21 mouse cellular contexts compared by ENCODE assay signal in the genomic region with DNA sequence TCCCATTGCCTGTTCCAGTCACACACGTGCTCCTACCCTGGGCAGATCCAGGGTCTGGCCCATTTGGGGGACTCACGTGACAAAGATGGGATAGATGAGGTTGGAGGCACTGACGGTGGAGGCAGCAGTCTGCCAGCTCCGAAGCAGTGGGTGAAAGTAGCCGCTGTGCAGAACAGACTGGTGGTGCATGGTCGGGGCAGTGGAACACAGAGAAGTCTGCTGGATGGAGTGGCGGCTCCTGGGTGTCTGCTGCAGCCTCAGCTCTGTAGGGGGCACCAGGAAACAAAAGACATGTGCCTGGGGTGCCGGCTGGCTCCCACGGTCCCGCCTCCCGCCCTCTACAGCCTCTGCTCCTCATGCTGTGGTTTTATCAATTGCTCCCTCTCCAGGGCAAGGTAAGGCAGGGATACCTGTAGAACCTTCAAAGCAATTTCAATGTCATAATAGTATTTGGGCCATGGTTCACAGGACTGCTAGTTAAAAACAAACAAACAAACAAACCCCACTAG. TPM values are rescaled to one million over a fixed set of nuclear protein-coding genes. Genes with fewer than 3 reads are reported as not detected.
DNase-seq lines count a peak whose midpoint lies in the region; ATAC-seq and TF ChIP-seq lines count a peak whose summit lies in the region.
"Had no signal": no experiment of that assay in that cellular context is flagged by ENCODE, and none has a peak within 500 bp of the region (broad histone marks: within the 10 kb centered on the region; RNA-seq: fewer than 3 reads in every experiment).

No protein-coding gene starts in this region.

- 0 out of 2 replicates have a peak overlapping the region, but pooled peaks have one; percentile 15 for H3K4me2 ChIP-seq in heart, embryonic 12.5 days
- peak overlapping the region; percentile 87 for H3K4me2 ChIP-seq in liver, embryonic 14.5 days (ENCODE audit: low read depth)
- H3K4me2 ChIP-seq: midbrain, embryonic 13.5 days; neural tube, embryonic 15.5 days had no signal

- no peak for ATAC-seq in heart, embryonic 12.5 days (ENCODE audit: insufficient number of reproducible peaks, low FRiP score)
- no peak for ATAC-seq in liver, embryonic 14.5 days (ENCODE audit: insufficient read depth)
- ATAC-seq: hindbrain, embryonic 16.5 days; lung, postnatal 0 days; midbrain, embryonic 13.5 days; Patski had no signal

- no peak overlapping the region for H3K4me3 ChIP-seq in heart, embryonic 12.5 days
- H3K4me3 ChIP-seq in liver, embryonic 14.5 days (ENCODE audit: insufficient read depth in 1 of 2, low read depth in 2 of 2, low read length in 2 of 2): peak overlapping the region; percentile 45 to 98
- H3K4me3 ChIP-seq: midbrain, embryonic 13.5 days; myocyte; neural tube, embryonic 15.5 days had no signal

- H3K4me1 ChIP-seq in heart, embryonic 12.5 days (replicated peaks): peaks cover 46% of the 10 kb centered on the region
- peaks cover 20 to 49% of the 10 kb centered on the region in 2 experiments for H3K4me1 ChIP-seq in liver, embryonic 14.5 days (replicated peaks; ENCODE audit: control insufficient read depth in 2 of 2, insufficient read depth in 2 of 2, low read length in 1 of 2)

- no peak overlapping the region for H3K27ac ChIP-seq in heart, embryonic 12.5 days (ENCODE audit: poor library complexity, severe bottlenecking)
- H3K27ac ChIP-seq in liver, embryonic 14.5 days: peak overlapping the region; percentile 28
- H3K27ac ChIP-seq: midbrain, embryonic 13.5 days; neural tube, embryonic 15.5 days had no signal

- no peak for TF ChIP-seq EP300 in liver, embryonic 14.5 days (IDR thresholded peaks at IDR 0.05; ENCODE audit: low read depth)

- TF ChIP-seq CTCF in liver, embryonic 14.5 days (IDR thresholded peaks at IDR 0.05; ENCODE audit: low read depth): peak; percentile 24; the same call in 1 of the 2 replicates

- H3K36me3 ChIP-seq in heart, embryonic 12.5 days: peaks cover 49% of the 10 kb centered on the region
- peaks cover 67% of the 10 kb centered on the region for H3K36me3 ChIP-seq in liver, embryonic 14.5 days (replicated peaks; ENCODE audit: control insufficient read depth, insufficient read depth, low read depth)

- intact Hi-C loops in left cerebral cortex, postnatal 10 days (cut with DNase I): no loop called here

- no peaks in the 10 kb centered on the region for H3K9me3 ChIP-seq in heart, embryonic 12.5 days (replicated peaks)
- H3K9me3 ChIP-seq in liver, embryonic 14.5 days (ENCODE audit: control insufficient read depth, low read length): no peaks in the 10 kb centered on the region
- H3K9me3 ChIP-seq: midbrain, embryonic 13.5 days; neural tube, embryonic 15.5 days had no signal

- 0 out of 2 replicates have a peak overlapping the region, but pooled peaks have one; percentile 9 for H3K9ac ChIP-seq in heart, embryonic 12.5 days
- H3K9ac ChIP-seq in liver, embryonic 14.5 days (replicated peaks): peak overlapping the region; percentile 46
- H3K9ac ChIP-seq: midbrain, embryonic 13.5 days; neural tube, embryonic 15.5 days had no signal

- WGBS in heart, embryonic 12.5 days: 49% methylated on average over 11 of the region's 11 CpGs
- WGBS in liver, embryonic 14.5 days (ENCODE audit: insufficient replicate concordance): 50% methylated on average over 11 of the region's 11 CpGs

- peak; percentile 43 for DNase-seq in cerebellum, adult 11-12 months
- no peak for DNase-seq in cerebellum, postnatal 14 days
- DNase-seq in heart, adult 18-20 months: no peak
- peak; percentile 53 for DNase-seq in R1 (ENCODE audit: low read depth, low spot score)
- DNase-seq in liver, embryonic 14.5 days (ENCODE audit: low read depth in 3 of 3, low spot score in 3 of 3): no peak
- no peak for DNase-seq in thymus, postnatal 10 days (ENCODE audit: low spot score in 2 of 2)
- DNase-seq in left cerebral cortex, postnatal 10 days (ENCODE audit: extremely low spot score in 1 of 2, low spot score in 2 of 2): no peak
- DNase-seq: cerebellum, adult 18-20 months; gastrocnemius, postnatal 25 days; kidney, adult 8-10 months; layer of hippocampus, adult 9-11 months; right cerebral cortex, postnatal 25 days had no signal

- no peaks in the 10 kb centered on the region for H3K27me3 ChIP-seq in heart, embryonic 12.5 days (replicated peaks)
- no peaks in the 10 kb centered on the region for H3K27me3 ChIP-seq in liver, embryonic 14.5 days (ENCODE audit: control insufficient read depth, insufficient read depth, low read length)
- H3K27me3 ChIP-seq: CH12.LX; midbrain, embryonic 13.5 days; neural tube, embryonic 15.5 days; Patski had no signal

RNA-seq across cellular contexts. Expression of a gene that starts 5.7 kb away (rescaled TPM):
- polyA plus RNA-seq in heart, embryonic 12.5 days (2016; fragmentation: Nextera tagmentation; extraction: Ambion mirVana): 74.3 and 80.0 TPM in 2 replicates
- total RNA-seq in heart, adult 18-20 months (2021): 10 to 100 TPM; 75.4 to 87.1 TPM
- 296 and 338 TPM in 2 replicates for polyA plus RNA-seq in liver, embryonic 14.5 days (2012; rRNA removed)
- polyA plus RNA-seq in liver, embryonic 14.5 days (2014; fragmentation: Nextera tagmentation; extraction: Ambion mirVana): 629 and 675 TPM in 2 replicates
- total RNA-seq in left cerebral cortex, postnatal 10 days (2021): 10 to 100 TPM; 27.3 to 30.1 TPM

RNA-seq across cellular contexts. Expression of a gene that starts 10.8 kb away (rescaled TPM):
- polyA plus RNA-seq in heart, embryonic 12.5 days (2016; fragmentation: Nextera tagmentation; extraction: Ambion mirVana): 7.0 and 8.0 TPM in 2 replicates
- total RNA-seq in heart, adult 18-20 months (2021): 1 to 10 TPM; 3.4 to 4.0 TPM
- 3.6 and 4.2 TPM in 2 replicates for polyA plus RNA-seq in liver, embryonic 14.5 days (2012; rRNA removed)
- polyA plus RNA-seq in liver, embryonic 14.5 days (2014; fragmentation: Nextera tagmentation; extraction: Ambion mirVana): 6.4 and 9.1 TPM in 2 replicates
- 1 to 10 TPM; 8.3 to 8.4 TPM for total RNA-seq in left cerebral cortex, postnatal 10 days (2021)

RNA-seq across cellular contexts. Expression of a gene that starts 10.8 kb away (rescaled TPM):
- polyA plus RNA-seq in heart, embryonic 12.5 days (2016; fragmentation: Nextera tagmentation; extraction: Ambion mirVana): 53.6 and 59.9 TPM in 2 replicates
- 10 to 100 TPM; 17.7 to 19.5 TPM for total RNA-seq in heart, adult 18-20 months (2021)
- 24.3 and 37.4 TPM in 2 replicates for polyA plus RNA-seq in liver, embryonic 14.5 days (2012; rRNA removed)
- 54.7 and 59.8 TPM in 2 replicates for polyA plus RNA-seq in liver, embryonic 14.5 days (2014; fragmentation: Nextera tagmentation; extraction: Ambion mirVana)
- 10 to 100 TPM; 26.2 to 27.1 TPM for total RNA-seq in left cerebral cortex, postnatal 10 days (2021)

RNA-seq across cellular contexts. Expression of a gene that starts 11.1 kb away (rescaled TPM):
- polyA plus RNA-seq in heart, embryonic 12.5 days (2016; fragmentation: Nextera tagmentation; extraction: Ambion mirVana): 0.31 and 0.43 TPM in 2 replicates
- total RNA-seq in heart, adult 18-20 months (2021): not detected
- 0.10 and 0.12 TPM in 2 replicates for polyA plus RNA-seq in liver, embryonic 14.5 days (2012; rRNA removed)
- 0.08 and 0.20 TPM in 2 replicates for polyA plus RNA-seq in liver, embryonic 14.5 days (2014; fragmentation: Nextera tagmentation; extraction: Ambion mirVana)
- total RNA-seq in left cerebral cortex, postnatal 10 days (2021): under 1 TPM; 0.19 to 0.26 TPM

RNA-seq across cellular contexts. Expression of a gene that starts 34.2 kb away (rescaled TPM):
- polyA plus RNA-seq in heart, embryonic 12.5 days (2016; fragmentation: Nextera tagmentation; extraction: Ambion mirVana): 0.49 and 0.64 TPM in 2 replicates
- under 1 TPM in 1 of 2 experiments, not detected in 1; 0.23 TPM for total RNA-seq in heart, adult 18-20 months (2021)
- 0.19 and 0.25 TPM in 2 replicates for polyA plus RNA-seq in liver, embryonic 14.5 days (2012; rRNA removed)
- 0.17 and 0.23 TPM in 2 replicates for polyA plus RNA-seq in liver, embryonic 14.5 days (2014; fragmentation: Nextera tagmentation; extraction: Ambion mirVana)
- total RNA-seq in left cerebral cortex, postnatal 10 days (2021): under 1 TPM; 0.32 to 0.45 TPM
- total RNA-seq: megakaryocyte progenitor cell, adult 5-6 weeks had no signal

Comparison
In these comparisons a context has a peak if more than half of its experiments do, and no peak if none do; other contexts are left out.
1. DNase-seq: peak in cerebellum, adult 11-12 months (single experiment) and R1 (single experiment); none in cerebellum, postnatal 14 days (0 of 2), heart, adult 18-20 months (0 of 2), liver, embryonic 14.5 days (0 of 3), thymus, postnatal 10 days (0 of 2) and left cerebral cortex, postnatal 10 days (0 of 2).